Mouse (Mus musculus) mouse embryonic stem cell (cell line): ENCODE measurements around the gene Bcr.

ENCODE experiments used
- in situ Hi-C, 2 experiments: fragments of 300-500 bp; cut with MboI; formaldehyde crosslinking; loops; 1 replicate in 1 of 2; 3 replicates in 1 of 2; pipeline ENCODE4 v1.14.3; 2019 to 2020; ENCODE audit warnings: low sequenced_read_pairs in 2 of 2, low pct_unique_long_range_greater_than_20kb in 1 of 2, mixed read lengths in 1 of 2; ENCODE audit not compliant: unreplicated experiment in 1 of 2

Bcr gene

GRCm38 (mm10) chr10:75053655-75054054 lies 6.7 kb upstream of the Bcr start:
- in situ Hi-C loops, result loop anchor here in 1 of 2 experiments (10.0 kb wide), 1 partner anchor 101 kb away; no protein-coding TSS in a partner anchor

GRCm38 (mm10) chr10:75054125-75054524 lies 6.3 kb upstream of the Bcr start:
- in situ Hi-C loops, result loop anchor here in 1 of 2 experiments (10.0 kb wide), 1 partner anchor 101 kb away; no protein-coding TSS in a partner anchor

- in situ Hi-C loops, result loop anchor here (5.0 to 10.0 kb wide), 2 partner anchors 99 to 102 kb away; no protein-coding TSS in a partner anchor
Measured at GRCm38 (mm10) chr10:75055672-75056071, 4.7 kb upstream of the Bcr start.

GRCm38 (mm10) chr10:75056255-75056654 lies 4.1 kb upstream of the Bcr start:
- in situ Hi-C loops, result loop anchor here (5.0 to 10.0 kb wide), 2 partner anchors 99 to 101 kb away; no protein-coding TSS in a partner anchor

- in situ Hi-C loops, result loop anchor here (5.0 to 10.0 kb wide), 2 partner anchors 96 to 99 kb away; no protein-coding TSS in a partner anchor
Measured at GRCm38 (mm10) chr10:75058336-75058735, 2.1 kb upstream of the Bcr start.

- in situ Hi-C loops, result loop anchor here (5.0 to 10.0 kb wide), 2 partner anchors 96 to 98 kb away; no protein-coding TSS in a partner anchor
Measured at GRCm38 (mm10) chr10:75058761-75059395, 1.5 kb upstream of the Bcr start.

- in situ Hi-C loops, result loop anchor here (5.0 to 10.0 kb wide), 2 partner anchors 95 to 98 kb away; no protein-coding TSS in a partner anchor
Measured at GRCm38 (mm10) chr10:75059396-75059795, 996 bp upstream of the Bcr start.

GRCm38 (mm10) chr10:75060843-75061235 lies 447 bp downstream of the Bcr start:
- in situ Hi-C loops, result no loop called here

- in situ Hi-C loops, result no loop called here
Measured at GRCm38 (mm10) chr10:75061341-75062188, 1.2 kb downstream of the Bcr start.

- in situ Hi-C loops, result no loop called here
Measured at GRCm38 (mm10) chr10:75062189-75062561, 1.8 kb downstream of the Bcr start.

GRCm38 (mm10) chr10:75062621-75063020 lies 2.2 kb downstream of the Bcr start:
- in situ Hi-C loops, result no loop called here

- in situ Hi-C loops, result no loop called here
Measured at GRCm38 (mm10) chr10:75063301-75063965, 3.0 kb downstream of the Bcr start.

- in situ Hi-C loops, result no loop called here
Measured at GRCm38 (mm10) chr10:75065691-75066090, 5.3 kb downstream of the Bcr start.

- in situ Hi-C loops, result no loop called here
Measured at GRCm38 (mm10) chr10:75067446-75067845, 7.1 kb downstream of the Bcr start.

- in situ Hi-C loops, result no loop called here
Measured at GRCm38 (mm10) chr10:75068086-75068485, 7.7 kb downstream of the Bcr start.

- in situ Hi-C loops, result no loop called here
Measured at GRCm38 (mm10) chr10:75068624-75069328, 8.4 kb downstream of the Bcr start.

- in situ Hi-C loops, result no loop called here
Measured at GRCm38 (mm10) chr10:75070281-75070976, 10.0 kb downstream of the Bcr start.

- in situ Hi-C loops, result no loop called here
Measured at GRCm38 (mm10) chr10:75075665-75076064, 15.3 kb downstream of the Bcr start.
